Mouse (Mus musculus) forebrain, embryonic 12.5 days (tissue): Measurements from ENCODE around the gene Usf2. TPM values are rescaled to one million over a fixed set of nuclear protein-coding genes. Genes with fewer than 3 reads are reported as not detected.
A peak's percentile ranks its signal among the peaks of the same experiment; 100 is the strongest.

ENCODE experiments used
- ATAC-seq: fragments of 200-750 bp; cut with Nextera tagmentation; 2 replicates; pipeline ENCODE4 v1.8.0; 2017; ENCODE audit warnings: moderate TSS enrichment; ENCODE audit not compliant: low FRiP score
- H3K27ac ChIP-seq: fragments of 300-500 bp; sonication (generic); 2 replicates; pipeline ENCODE4 v1.5.1; 2016; ENCODE audit warnings: mild to moderate bottlenecking
- H3K27me3 ChIP-seq: fragments of 300-500 bp; sonication (generic); 2 replicates; pipeline ENCODE4 v1.6.1; 2016; ENCODE audit warnings: mild to moderate bottlenecking
- H3K36me3 ChIP-seq: fragments of 300-500 bp; sonication (generic); replicated peaks from 2 replicates; pipeline ENCODE4 v1.6.1; 2016; ENCODE audit warnings: mild to moderate bottlenecking
- H3K4me1 ChIP-seq: fragments of 300-500 bp; sonication (generic); 2 replicates; pipeline ENCODE4 v1.6.1; 2016
- H3K4me2 ChIP-seq: fragments of 300-500 bp; sonication (generic); 2 replicates; pipeline ENCODE4 v1.6.1; 2016; ENCODE audit warnings: mild to moderate bottlenecking, moderate library complexity
- H3K4me3 ChIP-seq: fragments of 300-500 bp; sonication (generic); replicated peaks from 2 replicates; pipeline ENCODE4 v1.5.1; 2016; ENCODE audit warnings: mild to moderate bottlenecking
- H3K9ac ChIP-seq: fragments of 300-500 bp; sonication (generic); 2 replicates; pipeline ENCODE4 v1.6.1; 2016; ENCODE audit warnings: mild to moderate bottlenecking
- H3K9me3 ChIP-seq: fragments of 300-500 bp; sonication (generic); 2 replicates; pipeline ENCODE4 v1.6.1; 2016
- WGBS: fragments of 180-500 bp; shearing (Covaris S2); methylation state at CpG from one replicate; pipeline ENCODE4 v1.1.7; 2016; 5-methylcytosine and 5-hydroxymethylcytosine counted together
- polyA plus RNA-seq: library from polyadenylated mRNA; unstranded; fragments of >200 nt; fragmentation: Nextera tagmentation; extraction: Ambion mirVana; gene quantifications from 2 replicates; pipeline ENCODE4 v1.2.1, GENCODE M21; 2016

Gene Usf2
- polyA plus RNA-seq, result 26.4 and 27.3 TPM in 2 replicates

- Histone ChIP-seq H3K4me3 (peak within 1 kb of the TSS; percentile 100), H3K27me3 (no peaks in the 10 kb centered on the region), H3K9me3 (no peaks in the 10 kb centered on the region), H3K27ac (peak within 1 kb of the TSS; percentile 99), H3K4me2 (peak within 1 kb of the TSS; percentile 91), H3K9ac (peak within 1 kb of the TSS; percentile 99), H3K4me1 (peaks cover 24% of the 10 kb centered on the region), H3K36me3 (peaks cover 43% of the 10 kb centered on the region)
- under 1% methylated on average over 31 of the region's 82 CpGs for WGBS
- peak; percentile 62 for ATAC-seq
These were observed at the start of gene Usf2 for GRCm38 (mm10) chr7:30956756-30957366. Usf2 (minus strand) TSS chr7:30956803.

- no peaks in the 10 kb centered on the region for H3K27me3 ChIP-seq
- H3K4me3 ChIP-seq, result no peak overlapping the region
- ATAC-seq, result no peak
- 81% methylated on average over 8 of the region's 8 CpGs for WGBS
- no peaks in the 10 kb centered on the region for H3K36me3 ChIP-seq
- no peak overlapping the region for H3K4me2 ChIP-seq
- no peaks in the 10 kb centered on the region; the same call in 1 of the 2 replicates for H3K4me1 ChIP-seq
- no peak overlapping the region for H3K9ac ChIP-seq
- no peak overlapping the region for H3K27ac ChIP-seq
- no peaks in the 10 kb centered on the region for H3K9me3 ChIP-seq
These were observed 46.0 kb upstream of the Usf2 start for GRCm38 (mm10) chr7:31002650-31003049.

GRCm38 (mm10) chr7:31000505-31001020, 44.0 kb upstream of the Usf2 start:
- no peak overlapping the region for H3K9ac ChIP-seq
- H3K27ac ChIP-seq, result no peak overlapping the region
- no peaks in the 10 kb centered on the region; the same call in 1 of the 2 replicates for H3K4me1 ChIP-seq
- no peak overlapping the region for H3K4me3 ChIP-seq
- H3K27me3 ChIP-seq, result no peaks in the 10 kb centered on the region
- no peak overlapping the region for H3K4me2 ChIP-seq
- H3K9me3 ChIP-seq, result 0 out of 2 replicates have a peak, but pooled peaks cover 7% of the 10 kb centered on the region
- H3K36me3 ChIP-seq, result no peaks in the 10 kb centered on the region
- WGBS, result 67% methylated on average over 7 of the region's 7 CpGs
- ATAC-seq, result no peak

- H3K27me3 ChIP-seq, result no peaks in the 10 kb centered on the region
- H3K27ac ChIP-seq, result no peak overlapping the region
- WGBS, result 94% methylated on average over 2 of the region's 2 CpGs
- H3K36me3 ChIP-seq, result no peaks in the 10 kb centered on the region
- 0 out of 2 replicates have a peak, but pooled peaks cover 7% of the 10 kb centered on the region for H3K9me3 ChIP-seq
- ATAC-seq, result no peak
- no peak overlapping the region for H3K4me2 ChIP-seq
- no peaks in the 10 kb centered on the region; the same call in 1 of the 2 replicates for H3K4me1 ChIP-seq
- H3K9ac ChIP-seq, result no peak overlapping the region
- H3K4me3 ChIP-seq, result no peak overlapping the region
These were observed 39.9 kb upstream of the Usf2 start for GRCm38 (mm10) chr7:30996491-30996890.

GRCm38 (mm10) chr7:30993986-30994385, 37.4 kb upstream of the Usf2 start:
- H3K27me3 ChIP-seq, result no peaks in the 10 kb centered on the region
- ATAC-seq, result no peak

GRCm38 (mm10) chr7:30992148-30992547, 35.5 kb upstream of the Usf2 start:
- Histone ChIP-seq H3K4me1 (no peaks in the 10 kb centered on the region), H3K27ac (no peak overlapping the region), H3K9me3 (0 out of 2 replicates have a peak, but pooled peaks cover 7% of the 10 kb centered on the region), H3K27me3 (no peaks in the 10 kb centered on the region), H3K4me3 (no peak overlapping the region), H3K36me3 (no peaks in the 10 kb centered on the region), H3K9ac (no peak overlapping the region), H3K4me2 (no peak overlapping the region)
- WGBS, result 80% methylated on average over 5 of the region's 5 CpGs
- no peak for ATAC-seq

More at GRCm38 (mm10) chr7:30993986-30994385, 37.4 kb upstream of the Usf2 start:
- WGBS, result 82% methylated on average over 5 of the region's 5 CpGs
- Histone ChIP-seq H3K9ac (no peak overlapping the region), H3K36me3 (no peaks in the 10 kb centered on the region), H3K4me3 (no peak overlapping the region), H3K27ac (no peak overlapping the region), H3K4me2 (no peak overlapping the region), H3K9me3 (0 out of 2 replicates have a peak, but pooled peaks cover 7% of the 10 kb centered on the region), H3K4me1 (no peaks in the 10 kb centered on the region)

- no peak overlapping the region for H3K9ac ChIP-seq
- no peaks in the 10 kb centered on the region for H3K36me3 ChIP-seq
- ATAC-seq, result no peak
- no peak overlapping the region for H3K4me2 ChIP-seq
- no peak overlapping the region for H3K27ac ChIP-seq
- WGBS, result 87% methylated on average over 4 of the region's 4 CpGs
- H3K27me3 ChIP-seq, result no peaks in the 10 kb centered on the region
- no peaks in the 10 kb centered on the region for H3K9me3 ChIP-seq
- H3K4me3 ChIP-seq, result no peak overlapping the region
- no peaks in the 10 kb centered on the region for H3K4me1 ChIP-seq
These were observed 32.0 kb upstream of the Usf2 start for GRCm38 (mm10) chr7:30988519-30989162.

GRCm38 (mm10) chr7:30985357-30985756, 28.8 kb upstream of the Usf2 start:
- no peak overlapping the region for H3K27ac ChIP-seq
- H3K27me3 ChIP-seq, result no peaks in the 10 kb centered on the region
- no peaks in the 10 kb centered on the region for H3K36me3 ChIP-seq
- no peak overlapping the region for H3K4me2 ChIP-seq
- WGBS, result 89% methylated on average over 9 of the region's 9 CpGs
- no peak for ATAC-seq
- no peaks in the 10 kb centered on the region for H3K4me1 ChIP-seq
- no peaks in the 10 kb centered on the region for H3K9me3 ChIP-seq
- H3K4me3 ChIP-seq, result no peak overlapping the region
- no peak overlapping the region for H3K9ac ChIP-seq

- Histone ChIP-seq H3K4me3 (no peak overlapping the region), H3K9ac (no peak overlapping the region), H3K9me3 (no peaks in the 10 kb centered on the region), H3K36me3 (no peaks in the 10 kb centered on the region), H3K27ac (no peak overlapping the region), H3K27me3 (no peaks in the 10 kb centered on the region), H3K4me1 (no peaks in the 10 kb centered on the region), H3K4me2 (no peak overlapping the region)
- WGBS, result 93% methylated on average over 4 of the region's 4 CpGs
- ATAC-seq, result no peak
These were observed 25.1 kb upstream of the Usf2 start for GRCm38 (mm10) chr7:30981703-30982102.

- Histone ChIP-seq H3K9ac (peak within 1 kb of the TSS; percentile 61), H3K4me3 (peak within 1 kb of the TSS; percentile 45), H3K4me2 (peak within 1 kb of the TSS; percentile 78), H3K4me1 (peaks cover 12% of the 10 kb centered on the region), H3K36me3 (no peaks in the 10 kb centered on the region; the same call in 1 of the 2 replicates), H3K27ac (no peak within 1 kb of the TSS), H3K9me3 (no peaks in the 10 kb centered on the region), H3K27me3 (peaks cover 22% of the 10 kb centered on the region)
- peak; percentile 87 for ATAC-seq
- under 1% methylated on average over 37 of the region's 37 CpGs for WGBS
These were observed 17.1 kb upstream of the Usf2 start, which contains the start of gene Fam187b for GRCm38 (mm10) chr7:30973501-30974289. Fam187b (plus strand) TSS chr7:30973790.

- H3K4me1 ChIP-seq, result peaks cover 12% of the 10 kb centered on the region
- no peaks in the 10 kb centered on the region for H3K9me3 ChIP-seq
- peaks cover 22% of the 10 kb centered on the region for H3K27me3 ChIP-seq
- ATAC-seq, result peak; percentile 71
- WGBS, result under 1% methylated on average over 19 of the region's 19 CpGs
- peak within 1 kb of the TSS; percentile 78 for H3K4me2 ChIP-seq
- peak within 1 kb of the TSS; percentile 45 for H3K4me3 ChIP-seq
- peak within 1 kb of the TSS; percentile 61 for H3K9ac ChIP-seq
- H3K36me3 ChIP-seq, result no peaks in the 10 kb centered on the region; the same call in 1 of the 2 replicates
- H3K27ac ChIP-seq, result no peak within 1 kb of the TSS
These were observed 16.6 kb upstream of the Usf2 start, which contains the start of gene Lsr for GRCm38 (mm10) chr7:30973251-30973500. Lsr (minus strand) TSS chr7:30973464.
